Mouse (Mus musculus) left cerebral cortex, postnatal 36 days (tissue): ENCODE measurements around the gene Rnf26. TPM values are rescaled to one million over a fixed set of nuclear protein-coding genes. Genes with fewer than 3 reads are reported as not detected.
A peak's percentile ranks its signal among the peaks of the same experiment; 100 is the strongest.
"Not testable (repeated sequence)": the region's sequence is repeated elsewhere in the genome, so short reads cannot be mapped to it uniquely, and the experiment has no call there.

Experiments
- DNase-seq, 2 experiments: peaks; one replicate each; pipeline ENCODE4 v3.0.0; 2021 to 2022; ENCODE audit warnings: low spot score in 2 of 2, mixed read lengths in 1 of 2
- intact Hi-C: fragments of 180-260 bp; cut with DNase I; formaldehyde crosslinking; loops from one replicate; pipeline ENCODE4 v1.15.1; 2025
- total RNA-seq, 2 experiments: library from RNA; stranded (reverse); gene quantifications; 2 replicates each; pipeline ENCODE4 v1.2.3; 2021

Gene Rnf26
- total RNA-seq, 2 experiments from 2014 or later = 29.2 to 35.7 TPM

GRCm38 (mm10) chr9:44126746-44127145, 13.4 kb upstream of the Rnf26 start:
- intact Hi-C loops = loop anchor here (5.0 to 10.0 kb wide), 2 partner anchors 108 to 266 kb away; partner anchors contain the start of gene Cbl
- DNase-seq = no peak

- peak; percentile 64 to 83 for DNase-seq
- intact Hi-C loops = loop anchor here (5.0 to 10.0 kb wide), 2 partner anchors 109 to 267 kb away; partner anchors contain the start of gene Cbl
Observed at GRCm38 (mm10) chr9:44125546-44126428, 12.5 kb upstream of the Rnf26 start.

GRCm38 (mm10) chr9:44125026-44125425, 11.7 kb upstream of the Rnf26 start:
- no peak for DNase-seq
- intact Hi-C loops = loop anchor here (5.0 to 10.0 kb wide), 2 partner anchors 110 to 267 kb away; partner anchors contain the start of gene Cbl

- intact Hi-C loops = loop anchor here (5.0 to 10.0 kb wide), 2 partner anchors 110 to 137 kb away; partner anchors contain the start of gene Cbl
- DNase-seq = no peak
Observed at GRCm38 (mm10) chr9:44124317-44124716, 11.0 kb upstream of the Rnf26 start.

- no peak for DNase-seq
- intact Hi-C loops = loop anchor here (5.0 to 10.0 kb wide), 2 partner anchors 115 to 133 kb away; partner anchors contain the start of gene Cbl
Observed at GRCm38 (mm10) chr9:44119948-44120465, 6.7 kb upstream of the Rnf26 start.

- DNase-seq = no peak
- intact Hi-C loops = no loop called here
Observed at GRCm38 (mm10) chr9:44119011-44119410, 5.7 kb upstream of the Rnf26 start.

GRCm38 (mm10) chr9:44116182-44116581, 2.9 kb upstream of the Rnf26 start:
- intact Hi-C loops = no loop called here
- DNase-seq = no peak

GRCm38 (mm10) chr9:44115599-44115998, 2.3 kb upstream of the Rnf26 start:
- DNase-seq = no peak
- intact Hi-C loops = no loop called here

- no peak for DNase-seq
- intact Hi-C loops = no loop called here
Observed at GRCm38 (mm10) chr9:44114453-44114852, 1.1 kb upstream of the Rnf26 start.

- DNase-seq, intact Hi-C loops: not testable (repeated sequence)
Observed at GRCm38 (mm10) chr9:44111909-44112308, 1.4 kb downstream of the Rnf26 start.

GRCm38 (mm10) chr9:44109360-44110095, 3.8 kb downstream of the Rnf26 start:
- DNase-seq = peak; percentile 69 to 73
- intact Hi-C loops = loop anchor here (10.0 kb wide), 1 partner anchor 125 kb away; no protein-coding TSS in a partner anchor

GRCm38 (mm10) chr9:44108269-44109055, 4.9 kb downstream of the Rnf26 start:
- intact Hi-C loops = loop anchor here (10.0 kb wide), 1 partner anchor 124 kb away; no protein-coding TSS in a partner anchor
- DNase-seq = no peak

- DNase-seq = no peak
- intact Hi-C loops = loop anchor here (10.0 kb wide), 1 partner anchor 123 kb away; no protein-coding TSS in a partner anchor
Observed at GRCm38 (mm10) chr9:44107557-44108179, 5.6 kb downstream of the Rnf26 start.

- intact Hi-C loops = loop anchor here (10.0 kb wide), 1 partner anchor 122 kb away; no protein-coding TSS in a partner anchor
- peak; percentile 60 to 70 for DNase-seq
Observed at GRCm38 (mm10) chr9:44107110-44107509, 6.2 kb downstream of the Rnf26 start, which contains the start of gene C1qtnf5. Gene C1qtnf5 (plus strand): TSS chr9:44107245.

- intact Hi-C loops = loop anchor here (10.0 kb wide), 1 partner anchor 122 kb away; no protein-coding TSS in a partner anchor
- DNase-seq = no peak
Observed at GRCm38 (mm10) chr9:44106596-44106995, 6.7 kb downstream of the Rnf26 start.

GRCm38 (mm10) chr9:44106182-44106581, 7.1 kb downstream of the Rnf26 start:
- no peak for DNase-seq
- intact Hi-C loops = loop anchor here (10.0 kb wide), 1 partner anchor 121 kb away; no protein-coding TSS in a partner anchor

GRCm38 (mm10) chr9:44105781-44106180, 7.5 kb downstream of the Rnf26 start:
- no peak for DNase-seq
- intact Hi-C loops = loop anchor here (10.0 kb wide), 1 partner anchor 121 kb away; no protein-coding TSS in a partner anchor

- intact Hi-C loops = loop anchor here (10.0 kb wide), 1 partner anchor 120 kb away; no protein-coding TSS in a partner anchor
- no peak for DNase-seq
Observed at GRCm38 (mm10) chr9:44104881-44105280, 8.4 kb downstream of the Rnf26 start.
